Mouse (Mus musculus): Measurements from ENCODE around the gene Cntnap5c.

GRCm38 (mm10) chr17:58041178-58041577, 271.8 kb downstream of the Cntnap5c start:
- TF ChIP-seq MAX (IDR thresholded peaks at IDR 0.05) (no peak), USF1 (IDR thresholded peaks at IDR 0.05; ENCODE audit: low read depth) (no peak), CTCF (IDR thresholded peaks at IDR 0.05; ENCODE audit: control insufficient read depth, insufficient read depth, insufficient read length) (no peak), FOSL1 (IDR thresholded peaks at IDR 0.05; ENCODE audit: insufficient read depth, low read length, poor library complexity, severe bottlenecking) (no peak), MYOD1 (IDR thresholded peaks at IDR 0.05; ENCODE audit: control insufficient read depth, insufficient read length, low read depth) (no peak), CEBPB (IDR thresholded peaks at IDR 0.05; ENCODE audit: low read depth) (no peak), MYOG (IDR thresholded peaks at IDR 0.05; ENCODE audit: control insufficient read depth, extremely low read depth, insufficient read length) (no peak)

Data from C2C12 (cell line).